Mouse (Mus musculus) Patski (cell line): ENCODE measurements at regions not wholly inside any gene's neighbourhood (a gene's known extent, or its start where the extent isn't known, plus 50 kb on each side); places are given as distances from the start of the nearest gene placed in this dataset.

Experiments used
- ATAC-seq: fragments of 100-300 bp; one replicate; pipeline ENCODE4 v1.8.0; 2021
- CTCF ChIA-PET: fragments of 350-600 bp; sonication (Branson Sonifier 250); formaldehyde crosslinking; loops from one replicate; lab custom pipeline; 2022; ENCODE audit warnings: inconsistent platforms; lab: Charles Lee
- POLR2A ChIA-PET: fragments of 350-600 bp; sonication (Branson Sonifier 250); formaldehyde crosslinking; loops from one replicate; lab custom pipeline; 2022; ENCODE audit warnings: antibody characterized with exemption, inconsistent platforms; lab: Charles Lee
- DNase-seq: peaks from one replicate; pipeline ENCODE4 v3.0.0-alpha.2; 2011; ENCODE audit warnings: low read depth, low spot score
- H3K27me3 ChIP-seq: fragments of 371-371 bp; one replicate; pipeline ENCODE4 v1.5.1; 2021
- CTCF ChIP-seq: fragments of 100-300 bp; IDR thresholded peaks from one replicate; pipeline ENCODE4 v1.5.1; 2021
- in situ Hi-C: fragments of 300-500 bp; cut with MboI; formaldehyde crosslinking; loops from 3 replicates; pipeline ENCODE4 v1.11.1; 2018; ENCODE audit warnings: low pct_unique_long_range_greater_than_20kb, mixed read lengths

- no peak for TF ChIP-seq CTCF
- POLR2A ChIA-PET = no interaction called here
- in situ Hi-C loops = no loop called here
- CTCF ChIA-PET = interaction anchor here (1.0 kb wide), 1 partner anchor 14 kb away, joined by 4 read pairs; no protein-coding TSS in a partner anchor
- no peak for DNase-seq
- ATAC-seq = no peak
- H3K27me3 ChIP-seq = no peaks in the 10 kb centered on the region
These were observed 767.1 kb upstream of the A1bg start for GRCm38 (mm10) chr15:61689776-61690397.

GRCm38 (mm10) chr15:61682968-61683367, 760.2 kb upstream of the A1bg start:
- no peaks in the 10 kb centered on the region for H3K27me3 ChIP-seq
- CTCF ChIA-PET = no interaction called here
- POLR2A ChIA-PET = no interaction called here
- DNase-seq = no peak
- in situ Hi-C loops = no loop called here
- ATAC-seq = no peak
- TF ChIP-seq CTCF = no peak

DNA sequence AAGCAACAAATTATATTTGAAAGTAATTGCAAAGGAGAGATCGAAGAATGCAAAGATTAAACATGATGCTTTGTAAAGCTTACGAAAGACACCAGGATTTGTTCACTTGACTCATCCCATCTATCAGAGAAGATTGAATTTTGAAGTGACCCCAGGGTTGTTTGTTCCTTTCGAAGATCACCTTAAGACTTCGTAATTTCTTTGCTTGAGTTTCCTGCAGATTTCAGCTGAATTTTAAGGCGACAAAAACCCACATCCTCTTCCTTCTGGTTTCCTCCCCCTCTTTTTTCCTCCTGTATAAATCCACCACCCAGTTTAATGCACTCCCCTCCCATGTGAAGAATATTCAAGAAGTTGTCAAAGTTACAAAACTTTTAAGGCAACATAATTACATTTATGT, 747.7 kb upstream of the A1bg start:
- TF ChIP-seq CTCF = no peak
- in situ Hi-C loops = no loop called here
- POLR2A ChIA-PET = no interaction called here
- H3K27me3 ChIP-seq = no peaks in the 10 kb centered on the region
- ATAC-seq = no peak
- CTCF ChIA-PET = interaction anchor here (1.8 kb wide), 1 partner anchor 11 kb away, joined by 4 read pairs; no protein-coding TSS in a partner anchor
- DNase-seq = no peak

DNA sequence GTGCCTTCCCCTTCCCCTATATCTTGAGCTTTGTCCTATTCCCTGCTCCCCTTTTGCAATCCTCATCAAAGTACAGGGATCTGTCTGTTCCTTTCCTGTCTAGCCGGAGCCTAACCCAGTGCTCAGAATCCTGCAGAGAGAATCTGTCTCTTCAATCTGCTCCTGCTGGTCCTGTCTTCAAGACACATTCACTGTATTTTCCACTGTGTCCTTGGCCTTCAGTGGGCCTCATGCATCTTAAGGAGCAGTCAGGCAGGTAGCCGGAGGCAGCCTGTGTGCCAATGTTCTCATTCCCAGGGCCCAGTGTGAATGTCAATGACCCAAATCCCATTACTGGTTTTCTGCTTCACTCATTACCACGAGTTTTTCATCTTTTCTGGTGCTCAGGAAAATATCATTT, 737.8 kb upstream of the A1bg start:
- POLR2A ChIA-PET = no interaction called here
- CTCF ChIA-PET = no interaction called here
- in situ Hi-C loops = no loop called here
- H3K27me3 ChIP-seq = no peaks in the 10 kb centered on the region
- no peak for DNase-seq
- TF ChIP-seq CTCF = no peak
- no peak for ATAC-seq

DNA sequence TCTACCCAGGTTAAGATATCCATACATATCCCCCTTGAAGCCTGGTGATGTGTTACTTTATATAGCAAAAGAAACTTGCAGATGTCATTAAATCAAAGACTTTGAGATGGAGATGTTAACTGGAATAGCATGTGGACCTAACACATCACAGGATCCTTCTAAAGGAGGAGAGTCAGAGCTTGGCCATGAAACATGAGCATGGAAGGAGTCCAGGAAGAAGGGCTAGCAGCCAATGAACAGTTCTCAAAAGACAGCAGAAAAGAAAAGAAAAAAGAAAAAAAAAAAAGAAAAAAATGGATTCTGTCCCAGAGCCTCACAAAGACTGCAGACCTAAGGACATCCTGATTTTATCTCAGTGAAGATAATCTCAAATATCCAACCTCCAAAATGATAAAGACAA, 734.1 kb upstream of the A1bg start:
- DNase-seq = no peak
- ATAC-seq = no peak
- TF ChIP-seq CTCF = no peak
- in situ Hi-C loops = no loop called here
- POLR2A ChIA-PET = no interaction called here
- CTCF ChIA-PET = no interaction called here
- no peaks in the 10 kb centered on the region for H3K27me3 ChIP-seq

DNA sequence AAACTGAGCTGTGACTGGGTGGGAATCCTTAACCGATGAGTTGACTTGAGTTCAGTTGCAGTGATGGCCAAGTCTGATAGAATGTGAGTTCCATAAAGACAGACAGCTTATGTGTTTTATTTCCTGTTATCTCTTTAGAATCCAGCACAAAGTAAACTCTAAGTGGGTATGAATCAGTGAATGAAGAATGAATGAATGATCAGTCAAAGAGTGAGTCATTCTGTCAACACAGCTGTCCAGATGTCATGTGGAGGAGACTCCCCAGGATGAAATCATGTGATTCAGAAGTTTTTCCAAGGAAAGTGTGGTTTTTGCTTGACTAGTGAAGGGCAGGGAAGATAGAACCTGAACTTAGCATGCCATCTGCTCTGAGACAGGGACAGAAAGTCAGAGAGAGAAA, 732.0 kb upstream of the A1bg start:
- DNase-seq (no peak), ATAC-seq (no peak)
- ChIA-PET POLR2A (no interaction called here), CTCF (interaction anchor here (0.8 kb wide), 1 partner anchor 13 kb away, joined by 3 read pairs; no protein-coding TSS in a partner anchor)
- H3K27me3 ChIP-seq = no peaks in the 10 kb centered on the region
- no peak for TF ChIP-seq CTCF
- in situ Hi-C loops = no loop called here

- POLR2A ChIA-PET = interaction anchor here (0.6 kb wide), 1 partner anchor 143 kb away, joined by 3 read pairs; no protein-coding TSS in a partner anchor
- TF ChIP-seq CTCF = no peak
- no peaks in the 10 kb centered on the region for H3K27me3 ChIP-seq
- in situ Hi-C loops = no loop called here
- DNase-seq (no peak), ATAC-seq (no peak)
- CTCF ChIA-PET = no interaction called here
These were observed 731.0 kb upstream of the A1bg start for GRCm38 (mm10) chr15:61653853-61654252.

GRCm38 (mm10) chr15:61618638-61619500, 696.1 kb upstream of the A1bg start:
- CTCF ChIA-PET = interaction anchor here (1.4 kb wide), 1 partner anchor 11 kb away, joined by 3 read pairs; no protein-coding TSS in a partner anchor
- DNase-seq (no peak), ATAC-seq (no peak)
- in situ Hi-C loops = no loop called here
- POLR2A ChIA-PET = no interaction called here
- peak; percentile 26 for TF ChIP-seq CTCF
- H3K27me3 ChIP-seq = no peaks in the 10 kb centered on the region

GRCm38 (mm10) chr15:61610662-61611061, 687.9 kb upstream of the A1bg start:
- H3K27me3 ChIP-seq = no peaks in the 10 kb centered on the region
- TF ChIP-seq CTCF = no peak
- POLR2A ChIA-PET = no interaction called here
- in situ Hi-C loops = no loop called here
- no peak for ATAC-seq
- CTCF ChIA-PET = no interaction called here
- no peak for DNase-seq

DNA sequence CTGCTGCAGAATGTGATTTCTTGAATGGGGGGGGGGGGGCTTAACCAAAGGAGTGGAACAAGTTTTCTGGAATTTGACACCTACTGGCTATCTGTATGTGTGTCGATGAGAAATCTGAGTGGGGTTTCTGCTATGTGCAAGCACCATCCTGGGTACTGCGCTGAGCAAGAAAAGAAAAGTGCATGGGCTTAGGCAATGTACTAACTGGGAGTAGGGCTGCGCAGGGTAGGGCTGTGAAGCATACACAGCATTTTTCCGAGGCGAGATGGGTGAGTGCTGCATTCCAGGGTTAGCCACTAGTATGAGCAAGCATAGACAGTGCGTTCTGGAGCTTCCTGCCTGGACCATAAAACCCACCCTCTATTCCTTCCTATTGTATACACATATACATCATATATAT, 686.8 kb upstream of the A1bg start:
- ATAC-seq (peak; percentile 94), DNase-seq (peak; percentile 17)
- TF ChIP-seq CTCF = peak; percentile 14
- CTCF ChIA-PET = no interaction called here
- no peaks in the 10 kb centered on the region for H3K27me3 ChIP-seq
- POLR2A ChIA-PET = no interaction called here
- in situ Hi-C loops = no loop called here

- H3K27me3 ChIP-seq = no peaks in the 10 kb centered on the region
- POLR2A ChIA-PET = no interaction called here
- in situ Hi-C loops = no loop called here
- CTCF ChIA-PET = interaction anchor here (1.1 kb wide), 1 partner anchor 451 kb away, joined by 4 read pairs; no protein-coding TSS in a partner anchor
- DNase-seq = peak; percentile 44
- peak; percentile 51 for ATAC-seq
- TF ChIP-seq CTCF = no peak
These were observed 685.5 kb upstream of the A1bg start for GRCm38 (mm10) chr15:61608301-61608731.
